Mouse (Mus musculus): Measurements from ENCODE around the gene Cubn. TPM values are rescaled to one million over a fixed set of nuclear protein-coding genes. Genes with fewer than 3 reads are reported as not detected.

The Cubn gene
- polyA plus RNA-seq, 2 experiments = 0.04 to 0.06 TPM

- no peak overlapping the region for H3K9ac ChIP-seq (replicated peaks)
- ATAC-seq (ENCODE audit: insufficient read depth) (no peak), DNase-seq (ENCODE audit: low read depth in 3 of 3, low spot score in 3 of 3) (no peak)
- H3K36me3 ChIP-seq (replicated peaks; ENCODE audit: control insufficient read depth, insufficient read depth, low read depth) = no peaks in the 10 kb centered on the region
- WGBS (ENCODE audit: insufficient replicate concordance) = 51% methylated on average over 4 of the region's 4 CpGs
- no peaks in the 10 kb centered on the region for H3K27me3 ChIP-seq (ENCODE audit: control insufficient read depth, insufficient read depth, low read length)
- H3K4me1 ChIP-seq (replicated peaks; ENCODE audit: control insufficient read depth in 2 of 2, insufficient read depth in 2 of 2, low read length in 1 of 2) = peaks cover 0 to 4% of the 10 kb centered on the region in 2 experiments; a peak in 2 of 4 replicates
- no peak overlapping the region for H3K4me3 ChIP-seq (ENCODE audit: insufficient read depth in 1 of 2, low read depth in 2 of 2, low read length in 2 of 2)
- no peak for TF ChIP-seq EP300 (IDR thresholded peaks at IDR 0.05; ENCODE audit: low read depth)
- no peak for TF ChIP-seq CTCF (IDR thresholded peaks at IDR 0.05; ENCODE audit: low read depth)
- H3K27ac ChIP-seq = no peak overlapping the region
- no peaks in the 10 kb centered on the region for H3K9me3 ChIP-seq (ENCODE audit: control insufficient read depth, low read length)
- H3K4me2 ChIP-seq (ENCODE audit: low read depth) = no peak overlapping the region
These were observed 93.1 kb downstream of the Cubn start for GRCm38 (mm10) chr2:13398551-13398950.

GRCm38 (mm10) chr2:13396124-13396540, 95.5 kb downstream of the Cubn start:
- Histone ChIP-seq H3K27ac (no peak overlapping the region), H3K27me3 (ENCODE audit: control insufficient read depth, insufficient read depth, low read length) (no peaks in the 10 kb centered on the region), H3K4me3 (ENCODE audit: insufficient read depth in 1 of 2, low read depth in 2 of 2, low read length in 2 of 2) (no peak overlapping the region), H3K36me3 (replicated peaks; ENCODE audit: control insufficient read depth, insufficient read depth, low read depth) (no peaks in the 10 kb centered on the region), H3K4me1 (replicated peaks; ENCODE audit: control insufficient read depth in 2 of 2, insufficient read depth in 2 of 2, low read length in 1 of 2) (peaks cover 5 to 14% of the 10 kb centered on the region in 2 experiments), H3K9ac (replicated peaks) (no peak overlapping the region), H3K9me3 (ENCODE audit: control insufficient read depth, low read length) (no peaks in the 10 kb centered on the region), H3K4me2 (ENCODE audit: low read depth) (no peak overlapping the region)
- ATAC-seq (ENCODE audit: insufficient read depth) (no peak), DNase-seq (ENCODE audit: low read depth in 3 of 3, low spot score in 3 of 3) (no peak)
- WGBS (ENCODE audit: insufficient replicate concordance) = 51% methylated on average over 3 of the region's 3 CpGs
- TF ChIP-seq CTCF (IDR thresholded peaks at IDR 0.05; ENCODE audit: low read depth) = no peak
- TF ChIP-seq EP300 (IDR thresholded peaks at IDR 0.05; ENCODE audit: low read depth) = no peak

- Histone ChIP-seq H3K4me2 (ENCODE audit: low read depth) (peak overlapping the region; percentile 28), H3K4me1 (replicated peaks; ENCODE audit: control insufficient read depth in 2 of 2, insufficient read depth in 2 of 2, low read length in 1 of 2) (peaks cover 13 to 21% of the 10 kb centered on the region in 2 experiments), H3K4me3 (ENCODE audit: insufficient read depth in 1 of 2, low read depth in 2 of 2, low read length in 2 of 2) (no peak overlapping the region), H3K27me3 (ENCODE audit: control insufficient read depth, insufficient read depth, low read length) (no peaks in the 10 kb centered on the region), H3K36me3 (replicated peaks; ENCODE audit: control insufficient read depth, insufficient read depth, low read depth) (no peaks in the 10 kb centered on the region), H3K9me3 (ENCODE audit: control insufficient read depth, low read length) (no peaks in the 10 kb centered on the region), H3K27ac (no peak overlapping the region; the same call in 1 of the 2 replicates), H3K9ac (replicated peaks) (no peak overlapping the region)
- no peak for TF ChIP-seq CTCF (IDR thresholded peaks at IDR 0.05; ENCODE audit: low read depth)
- peak; percentile 79 for TF ChIP-seq EP300 (IDR thresholded peaks at IDR 0.05; ENCODE audit: low read depth)
- peak; percentile 77 for ATAC-seq (ENCODE audit: insufficient read depth)
- DNase-seq (ENCODE audit: low read depth in 3 of 3, low spot score in 3 of 3) = peak in 2 of 3 experiments; percentile 29 to 30
- 4% methylated on average over 3 of the region's 3 CpGs for WGBS (ENCODE audit: insufficient replicate concordance)
These were observed 100.6 kb downstream of the Cubn start for GRCm38 (mm10) chr2:13391018-13391417.

- no peak overlapping the region for H3K4me3 ChIP-seq (ENCODE audit: insufficient read depth in 1 of 2, low read depth in 2 of 2, low read length in 2 of 2)
- H3K9me3 ChIP-seq (ENCODE audit: control insufficient read depth, low read length) = no peaks in the 10 kb centered on the region
- no peaks in the 10 kb centered on the region for H3K36me3 ChIP-seq (replicated peaks; ENCODE audit: control insufficient read depth, insufficient read depth, low read depth)
- H3K4me2 ChIP-seq (ENCODE audit: low read depth) = no peak overlapping the region
- no peaks in the 10 kb centered on the region for H3K27me3 ChIP-seq (ENCODE audit: control insufficient read depth, insufficient read depth, low read length)
- H3K9ac ChIP-seq (replicated peaks) = no peak overlapping the region
- no peak for TF ChIP-seq EP300 (IDR thresholded peaks at IDR 0.05; ENCODE audit: low read depth)
- no peak for TF ChIP-seq CTCF (IDR thresholded peaks at IDR 0.05; ENCODE audit: low read depth)
- no peak overlapping the region for H3K27ac ChIP-seq
- 89% methylated on average over 5 of the region's 5 CpGs for WGBS (ENCODE audit: insufficient replicate concordance)
- DNase-seq (ENCODE audit: low read depth in 3 of 3, low spot score in 3 of 3) (no peak), ATAC-seq (ENCODE audit: insufficient read depth) (no peak)
- H3K4me1 ChIP-seq (replicated peaks; ENCODE audit: control insufficient read depth in 2 of 2, insufficient read depth in 2 of 2, low read length in 1 of 2) = peaks cover 31 to 34% of the 10 kb centered on the region in 2 experiments
These were observed 105.0 kb downstream of the Cubn start for GRCm38 (mm10) chr2:13386631-13387030.

- peaks cover 23 to 26% of the 10 kb centered on the region in 2 experiments for H3K4me1 ChIP-seq (replicated peaks; ENCODE audit: control insufficient read depth in 2 of 2, insufficient read depth in 2 of 2, low read length in 1 of 2)
- H3K36me3 ChIP-seq (replicated peaks; ENCODE audit: control insufficient read depth, insufficient read depth, low read depth) = no peaks in the 10 kb centered on the region
- no peak overlapping the region for H3K4me3 ChIP-seq (ENCODE audit: insufficient read depth in 1 of 2, low read depth in 2 of 2, low read length in 2 of 2)
- peak overlapping the region; percentile 46 for H3K9ac ChIP-seq (replicated peaks)
- DNase-seq (ENCODE audit: low read depth in 3 of 3, low spot score in 3 of 3) = no peak
- H3K9me3 ChIP-seq (ENCODE audit: control insufficient read depth, low read length) = no peaks in the 10 kb centered on the region
- WGBS (ENCODE audit: insufficient replicate concordance) = 49% methylated on average over 3 of the region's 3 CpGs
- H3K27ac ChIP-seq = peak overlapping the region; percentile 70
- TF ChIP-seq EP300 (IDR thresholded peaks at IDR 0.05; ENCODE audit: low read depth) = no peak
- no peaks in the 10 kb centered on the region for H3K27me3 ChIP-seq (ENCODE audit: control insufficient read depth, insufficient read depth, low read length)
- no peak; the same call in 1 of the 2 replicates for ATAC-seq (ENCODE audit: insufficient read depth)
- peak overlapping the region; percentile 59 for H3K4me2 ChIP-seq (ENCODE audit: low read depth)
These were observed 105.9 kb downstream of the Cubn start for GRCm38 (mm10) chr2:13385542-13386345.
